Mouse (Mus musculus): Measurements from ENCODE around the gene Gpbar1. TPM values are rescaled to one million over a fixed set of nuclear protein-coding genes. Genes with fewer than 3 reads are reported as not detected.
A peak's percentile ranks its signal among the peaks of the same experiment; 100 is the strongest.

Gene Gpbar1
- polyA plus RNA-seq, 1 experiment from 2014 or later: 0.18 TPM

- ATAC-seq: no peak
- Histone ChIP-seq H3K27ac (ENCODE audit: low read length) (peak within 1 kb of the TSS; percentile 99), H3K36me3 (ENCODE audit: insufficient read depth, low read length) (no peaks in the 10 kb centered on the region), H3K9ac (replicated peaks; ENCODE audit: low read depth) (peak within 1 kb of the TSS; percentile 97), H3K27me3 (replicated peaks; ENCODE audit: insufficient read depth, low read length) (no peaks in the 10 kb centered on the region), H3K4me3 (ENCODE audit: low read depth, low read length) (peak within 1 kb of the TSS; percentile 87), H3K4me1 (ENCODE audit: insufficient read depth, low read depth, low read length) (peaks cover 27% of the 10 kb centered on the region; the same call in 1 of the 2 replicates), H3K9me3 (ENCODE audit: low read length) (no peaks in the 10 kb centered on the region), H3K4me2 (replicated peaks; ENCODE audit: low read depth, low read length) (peak within 1 kb of the TSS; percentile 67)
- DNase-seq (ENCODE audit: low spot score): no peak
- 78% methylated on average over 2 of the region's 2 CpGs for WGBS
- TF ChIP-seq CTCF (IDR thresholded peaks at IDR 0.05) (no peak), EP300 (IDR thresholded peaks at IDR 0.05) (no peak)
Measured at GRCm38 (mm10) chr1:74305522-74305921, 27.2 kb downstream of the Gpbar1 start, which contains the start of gene Tmbim1. Gene Tmbim1 (minus strand): TSS chr1:74305622.

DNA sequence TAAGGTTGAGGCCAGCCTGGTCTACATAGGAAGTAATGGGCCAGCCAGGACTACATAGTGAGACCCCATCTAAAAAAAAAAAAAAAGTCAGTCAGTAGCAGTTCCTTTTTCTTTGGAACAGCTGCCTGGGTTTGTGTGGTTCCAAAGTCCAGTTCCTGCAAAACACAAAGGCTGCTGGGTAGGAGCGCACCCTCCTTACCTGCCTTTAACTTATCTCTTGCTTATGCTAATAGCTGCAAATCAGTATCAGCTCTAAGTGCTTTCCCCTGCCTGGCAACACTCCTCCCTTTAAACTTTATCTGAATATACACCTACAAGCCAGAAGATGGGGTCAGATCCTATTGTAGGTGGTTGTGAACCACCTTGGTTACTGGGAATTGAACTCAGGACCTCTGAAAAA lies 28.8 kb downstream of the Gpbar1 start:
- Histone ChIP-seq H3K4me2 (replicated peaks; ENCODE audit: low read depth, low read length) (no peak overlapping the region), H3K27ac (ENCODE audit: low read length) (no peak overlapping the region), H3K9ac (replicated peaks; ENCODE audit: low read depth) (no peak overlapping the region), H3K36me3 (ENCODE audit: insufficient read depth, low read length) (no peaks in the 10 kb centered on the region), H3K27me3 (replicated peaks; ENCODE audit: insufficient read depth, low read length) (no peaks in the 10 kb centered on the region), H3K9me3 (ENCODE audit: low read length) (no peaks in the 10 kb centered on the region), H3K4me1 (ENCODE audit: insufficient read depth, low read depth, low read length) (peaks cover 12% of the 10 kb centered on the region; the same call in 1 of the 2 replicates), H3K4me3 (ENCODE audit: low read depth, low read length) (no peak overlapping the region)
- no peak for ATAC-seq
- DNase-seq (ENCODE audit: low spot score): no peak
- 95% methylated on average over 1 of the region's 1 CpGs for WGBS
- TF ChIP-seq CTCF (IDR thresholded peaks at IDR 0.05) (no peak), EP300 (IDR thresholded peaks at IDR 0.05) (no peak)

DNA sequence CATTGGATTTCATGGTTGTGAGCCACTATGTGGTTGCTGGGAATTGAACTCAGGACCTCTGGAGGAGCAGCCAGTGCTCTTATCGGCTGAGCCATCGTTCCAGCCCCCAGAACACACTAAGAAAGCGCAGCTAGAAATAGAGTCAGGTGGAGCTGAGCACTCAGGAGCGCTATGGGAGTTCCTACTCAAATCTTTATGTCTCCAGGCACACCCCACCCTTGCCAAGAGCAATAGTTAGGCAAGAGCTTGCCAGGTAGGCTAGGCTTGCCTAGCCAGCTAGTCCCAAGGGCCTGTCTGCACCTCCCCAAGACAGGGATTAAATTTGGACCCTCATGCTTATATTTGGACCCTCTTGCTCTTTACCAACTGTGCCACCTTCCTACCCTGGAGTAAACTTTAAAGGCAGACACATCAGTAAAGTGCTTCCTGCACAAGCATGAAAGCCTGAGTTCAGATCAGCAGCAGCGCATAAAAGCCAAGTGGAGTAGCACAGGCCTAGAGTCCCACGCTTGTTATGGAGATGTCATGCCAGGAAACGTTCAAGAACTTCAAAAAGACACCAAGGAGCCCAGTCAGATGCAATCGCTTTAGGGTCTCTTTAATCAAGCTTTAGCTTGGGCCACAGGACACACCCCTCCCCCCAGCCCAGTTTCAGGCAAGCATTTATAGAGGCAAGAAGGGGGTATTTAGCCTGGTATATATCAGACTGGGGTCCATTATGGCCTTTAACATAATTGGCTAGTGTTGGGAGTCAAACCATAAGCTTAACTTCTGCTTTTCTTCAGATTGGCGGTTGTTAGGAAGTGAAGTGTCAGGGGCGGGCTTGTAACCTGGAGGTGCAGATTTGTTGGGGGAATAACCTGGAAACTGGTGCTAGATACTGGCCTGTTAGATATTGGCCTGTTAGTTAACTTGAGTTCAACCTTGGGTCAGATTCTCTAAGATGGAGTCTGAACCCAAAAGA lies 29.9 kb downstream of the Gpbar1 start:
- no peak for ATAC-seq

GRCm38 (mm10) chr1:74309767-74310166 lies 31.4 kb downstream of the Gpbar1 start:
- H3K4me2 ChIP-seq (replicated peaks; ENCODE audit: low read depth, low read length): no peak overlapping the region
- 21% methylated on average over 3 of the region's 3 CpGs for WGBS

More for the DNA sequence above, 29.9 kb downstream of the Gpbar1 start:
- H3K4me1 ChIP-seq (ENCODE audit: insufficient read depth, low read depth, low read length): peaks cover under 1% of the 10 kb centered on the region; the same call in 1 of the 2 replicates
- no peaks in the 10 kb centered on the region for H3K27me3 ChIP-seq (replicated peaks; ENCODE audit: insufficient read depth, low read length)
- no peak overlapping the region for H3K4me2 ChIP-seq (replicated peaks; ENCODE audit: low read depth, low read length)
- DNase-seq (ENCODE audit: low spot score): no peak
- H3K9ac ChIP-seq (replicated peaks; ENCODE audit: low read depth): no peak overlapping the region
- H3K9me3 ChIP-seq (ENCODE audit: low read length): no peaks in the 10 kb centered on the region
- WGBS: 77% methylated on average over 10 of the region's 10 CpGs
- H3K27ac ChIP-seq (ENCODE audit: low read length): no peak overlapping the region
- TF ChIP-seq EP300 (IDR thresholded peaks at IDR 0.05) (no peak), CTCF (IDR thresholded peaks at IDR 0.05) (no peak)
- H3K36me3 ChIP-seq (ENCODE audit: insufficient read depth, low read length): no peaks in the 10 kb centered on the region
- H3K4me3 ChIP-seq (ENCODE audit: low read depth, low read length): no peak overlapping the region

DNA sequence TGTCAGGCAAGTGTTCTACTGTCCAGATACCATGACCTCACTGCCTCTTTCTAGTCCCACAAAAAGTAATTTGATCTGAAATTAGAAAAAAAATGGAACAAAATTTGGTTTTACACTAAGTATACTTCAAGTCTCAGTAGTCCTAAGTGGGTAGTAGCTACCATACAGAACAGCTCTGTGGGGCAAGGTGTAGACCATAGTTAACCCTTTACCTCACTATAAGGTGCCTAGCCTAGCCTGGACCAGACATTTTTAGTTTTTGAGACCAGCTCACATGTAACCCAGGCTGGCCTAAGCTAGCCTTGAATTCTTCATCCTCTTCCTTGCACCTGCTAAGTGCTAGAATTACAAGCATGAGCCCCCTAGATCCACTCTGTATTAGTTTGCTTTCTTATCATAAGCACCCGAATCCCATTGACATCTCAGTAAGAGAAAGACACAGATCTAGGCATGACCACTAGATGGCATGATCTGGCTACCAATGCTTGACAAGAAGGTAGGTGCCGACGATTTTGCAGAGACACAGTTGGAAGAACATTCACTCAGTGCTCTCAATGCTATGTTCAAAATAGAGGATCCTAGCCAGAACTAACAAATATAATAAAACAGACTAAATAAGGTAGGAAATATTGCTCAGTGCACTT lies 34.8 kb downstream of the Gpbar1 start:
- ATAC-seq (peak; percentile 62), DNase-seq (ENCODE audit: low spot score) (peak; percentile 95)
- no peak overlapping the region for H3K27ac ChIP-seq (ENCODE audit: low read length)

More at GRCm38 (mm10) chr1:74309767-74310166, 31.4 kb downstream of the Gpbar1 start:
- Histone ChIP-seq H3K27me3 (replicated peaks; ENCODE audit: insufficient read depth, low read length) (no peaks in the 10 kb centered on the region), H3K4me1 (ENCODE audit: insufficient read depth, low read depth, low read length) (no peaks in the 10 kb centered on the region; the same call in 1 of the 2 replicates), H3K36me3 (ENCODE audit: insufficient read depth, low read length) (no peaks in the 10 kb centered on the region), H3K9me3 (ENCODE audit: low read length) (no peaks in the 10 kb centered on the region), H3K4me3 (ENCODE audit: low read depth, low read length) (no peak overlapping the region), H3K9ac (replicated peaks; ENCODE audit: low read depth) (no peak overlapping the region), H3K27ac (ENCODE audit: low read length) (peak overlapping the region; percentile 51)
- TF ChIP-seq EP300 (IDR thresholded peaks at IDR 0.05) (peak; percentile 24; the same call in 1 of the 2 replicates), CTCF (IDR thresholded peaks at IDR 0.05) (no peak)
- DNase-seq (ENCODE audit: low spot score) (peak; percentile 49), ATAC-seq (peak; percentile 33; the same call in 1 of the 2 replicates)

GRCm38 (mm10) chr1:74314796-74315195 lies 36.4 kb downstream of the Gpbar1 start:
- no peak for DNase-seq (ENCODE audit: low spot score)
- no peak overlapping the region for H3K4me2 ChIP-seq (replicated peaks; ENCODE audit: low read depth, low read length)
- no peak overlapping the region for H3K4me3 ChIP-seq (ENCODE audit: low read depth, low read length)
- TF ChIP-seq EP300 (IDR thresholded peaks at IDR 0.05) (no peak), CTCF (IDR thresholded peaks at IDR 0.05) (no peak)
- H3K4me1 ChIP-seq (ENCODE audit: insufficient read depth, low read depth, low read length): no peaks in the 10 kb centered on the region
- no peak for ATAC-seq
- H3K9me3 ChIP-seq (ENCODE audit: low read length): no peaks in the 10 kb centered on the region
- no peak overlapping the region for H3K27ac ChIP-seq (ENCODE audit: low read length)
- H3K27me3 ChIP-seq (replicated peaks; ENCODE audit: insufficient read depth, low read length): no peaks in the 10 kb centered on the region
- H3K9ac ChIP-seq (replicated peaks; ENCODE audit: low read depth): no peak overlapping the region
- no peaks in the 10 kb centered on the region for H3K36me3 ChIP-seq (ENCODE audit: insufficient read depth, low read length)
- 65% methylated on average over 3 of the region's 3 CpGs for WGBS

More for the DNA sequence above, 34.8 kb downstream of the Gpbar1 start:
- Histone ChIP-seq H3K9me3 (ENCODE audit: low read length) (no peaks in the 10 kb centered on the region), H3K4me3 (ENCODE audit: low read depth, low read length) (no peak overlapping the region), H3K4me1 (ENCODE audit: insufficient read depth, low read depth, low read length) (no peaks in the 10 kb centered on the region; the same call in 1 of the 2 replicates), H3K36me3 (ENCODE audit: insufficient read depth, low read length) (no peaks in the 10 kb centered on the region), H3K4me2 (replicated peaks; ENCODE audit: low read depth, low read length) (no peak overlapping the region), H3K9ac (replicated peaks; ENCODE audit: low read depth) (no peak overlapping the region), H3K27me3 (replicated peaks; ENCODE audit: insufficient read depth, low read length) (no peaks in the 10 kb centered on the region)
- WGBS: 2% methylated on average over 3 of the region's 3 CpGs
- no peak for TF ChIP-seq EP300 (IDR thresholded peaks at IDR 0.05)
- peak; percentile 96 for TF ChIP-seq CTCF (IDR thresholded peaks at IDR 0.05)

All from lung, postnatal 0 days (tissue).